Mouse (Mus musculus) lung, postnatal 0 days (tissue): ENCODE measurements around the gene Nfkbia. TPM values are rescaled to one million over a fixed set of nuclear protein-coding genes. Genes with fewer than 3 reads are reported as not detected.

ENCODE experiments used
- ATAC-seq: fragments of 200-750 bp; cut with Nextera tagmentation; 2 replicates; pipeline ENCODE4 v1.8.0; 2017; ENCODE audit warnings: moderate library complexity
- DNase-seq: peaks from one replicate; pipeline ENCODE4 v3.0.0-alpha.2; 2016; ENCODE audit warnings: low spot score
- H3K27ac ChIP-seq: fragments of 300-500 bp; sonication (generic); 2 replicates; pipeline ENCODE4 v1.5.1; 2014; ENCODE audit warnings: antibody characterized with exemption, mild to moderate bottlenecking, low read length, mixed read lengths
- H3K27me3 ChIP-seq: fragments of 300-500 bp; sonication (generic); replicated peaks from 2 replicates; pipeline ENCODE4 v1.6.1; 2014; ENCODE audit warnings: low read length, mixed read lengths; ENCODE audit not compliant: insufficient read depth
- H3K36me3 ChIP-seq: fragments of 300-500 bp; sonication (generic); 2 replicates; pipeline ENCODE4 v1.6.1; 2014; ENCODE audit warnings: low read length, mixed read lengths; ENCODE audit not compliant: insufficient read depth
- H3K4me1 ChIP-seq: fragments of 300-500 bp; sonication (generic); 2 replicates; pipeline ENCODE4 v1.6.1; 2014; ENCODE audit warnings: antibody characterized with exemption, low read depth, low read length, mixed read lengths; ENCODE audit not compliant: insufficient read depth
- H3K4me2 ChIP-seq: fragments of 300-500 bp; sonication (generic); replicated peaks from 2 replicates; pipeline ENCODE4 v1.6.1; 2014; ENCODE audit warnings: low read depth, mild to moderate bottlenecking, low read length, moderate library complexity, mixed read lengths
- H3K4me3 ChIP-seq: fragments of 300-500 bp; sonication (generic); 2 replicates; pipeline ENCODE4 v1.5.1; 2014; ENCODE audit warnings: low read depth, low read length
- H3K9ac ChIP-seq: fragments of 300-500 bp; sonication (generic); replicated peaks from 2 replicates; pipeline ENCODE4 v1.6.1; 2014; ENCODE audit warnings: low read depth, mild to moderate bottlenecking
- H3K9me3 ChIP-seq: fragments of 300-500 bp; sonication (generic); 2 replicates; pipeline ENCODE4 v1.6.1; 2016; ENCODE audit warnings: low read length, mixed read lengths
- CTCF ChIP-seq: IDR thresholded peaks from 2 replicates; pipeline ENCODE4 v1.5.1; 2016; ENCODE audit warnings: antibody characterized with exemption, mild to moderate bottlenecking
- EP300 ChIP-seq: IDR thresholded peaks from 2 replicates; pipeline ENCODE4 v1.6.1; 2016; ENCODE audit warnings: antibody characterized with exemption, mild to moderate bottlenecking, control low read depth
- WGBS: fragments of 180-500 bp; shearing (Covaris S2); extraction: QIAGEN DNeasy Blood & Tissue Kit; methylation state at CpG from one replicate; pipeline ENCODE4 v1.1.7; 2014; 5-methylcytosine and 5-hydroxymethylcytosine counted together
- polyA plus RNA-seq: library from polyadenylated mRNA; unstranded; fragments of >200 nt; fragmentation: Nextera tagmentation; extraction: Ambion mirVana; gene quantifications from 2 replicates; pipeline ENCODE4 v1.2.1, GENCODE M21; 2015

Nfkbia gene
- polyA plus RNA-seq, 1 experiment from 2014 or later = 184 TPM

- peak; percentile 60 for DNase-seq
- H3K9me3 ChIP-seq = no peaks in the 10 kb centered on the region
- peak overlapping the region; percentile 99 for H3K27ac ChIP-seq
- peaks cover 22% of the 10 kb centered on the region for H3K4me1 ChIP-seq
- peak overlapping the region; percentile 99 for H3K4me3 ChIP-seq
- peak; percentile 5; the same call in 1 of the 2 replicates for TF ChIP-seq EP300
- no peak for TF ChIP-seq CTCF
- H3K4me2 ChIP-seq = peak overlapping the region; percentile 79
- no peak for ATAC-seq
- H3K27me3 ChIP-seq = no peaks in the 10 kb centered on the region
- peak overlapping the region; percentile 72 for H3K9ac ChIP-seq
- WGBS = 45% methylated on average over 13 of the region's 13 CpGs
- peaks cover 36% of the 10 kb centered on the region for H3K36me3 ChIP-seq
These were observed 1.6 kb downstream of the Nfkbia start for GRCm38 (mm10) chr12:55490722-55491449.

- Histone ChIP-seq H3K4me1 (peaks cover 17% of the 10 kb centered on the region), H3K27me3 (no peaks in the 10 kb centered on the region), H3K4me3 (peak overlapping the region; percentile 99), H3K9ac (peak overlapping the region; percentile 72), H3K9me3 (no peaks in the 10 kb centered on the region), H3K4me2 (peak overlapping the region; percentile 79), H3K27ac (peak overlapping the region; percentile 99), H3K36me3 (peaks cover 36% of the 10 kb centered on the region)
- no peak for TF ChIP-seq EP300
- TF ChIP-seq CTCF = no peak
- DNase-seq (no peak), ATAC-seq (no peak)
- 68% methylated on average over 14 of the region's 14 CpGs for WGBS
These were observed 2.3 kb downstream of the Nfkbia start for GRCm38 (mm10) chr12:55489986-55490721.

- 59% methylated on average over 13 of the region's 13 CpGs for WGBS
- DNase-seq (peak; percentile 83), ATAC-seq (no peak)
- no peaks in the 10 kb centered on the region for H3K9me3 ChIP-seq
- peaks cover 17% of the 10 kb centered on the region for H3K4me1 ChIP-seq
- H3K27me3 ChIP-seq = no peaks in the 10 kb centered on the region
- TF ChIP-seq EP300 = peak; percentile 84
- no peak for TF ChIP-seq CTCF
- H3K4me2 ChIP-seq = peak overlapping the region; percentile 79
- peaks cover 36% of the 10 kb centered on the region for H3K36me3 ChIP-seq
- peak overlapping the region; percentile 99; the same call in 1 of the 2 replicates for H3K4me3 ChIP-seq
- peak overlapping the region; percentile 73 for H3K27ac ChIP-seq
- no peak overlapping the region for H3K9ac ChIP-seq
These were observed 3.6 kb downstream of the Nfkbia start for GRCm38 (mm10) chr12:55488661-55489447.

- no peak overlapping the region for H3K4me3 ChIP-seq
- ATAC-seq (no peak), DNase-seq (no peak)
- WGBS = 91% methylated on average over 7 of the region's 7 CpGs
- peak overlapping the region; percentile 73 for H3K27ac ChIP-seq
- no peaks in the 10 kb centered on the region for H3K9me3 ChIP-seq
- H3K36me3 ChIP-seq = peaks cover 36% of the 10 kb centered on the region
- peaks cover 11% of the 10 kb centered on the region for H3K4me1 ChIP-seq
- H3K9ac ChIP-seq = no peak overlapping the region
- TF ChIP-seq CTCF (no peak), EP300 (no peak)
- no peaks in the 10 kb centered on the region for H3K27me3 ChIP-seq
- no peak overlapping the region for H3K4me2 ChIP-seq
These were observed 4.4 kb downstream of the Nfkbia start for GRCm38 (mm10) chr12:55487843-55488660.

GRCm38 (mm10) chr12:55486923-55487674 is 5.3 kb downstream of the Nfkbia start:
- H3K4me3 ChIP-seq = no peak overlapping the region
- peaks cover 36% of the 10 kb centered on the region for H3K36me3 ChIP-seq
- DNase-seq (peak; percentile 40), ATAC-seq (no peak)
- H3K27me3 ChIP-seq = no peaks in the 10 kb centered on the region
- H3K9me3 ChIP-seq = no peaks in the 10 kb centered on the region
- no peak overlapping the region for H3K4me2 ChIP-seq
- peak overlapping the region; percentile 44 for H3K27ac ChIP-seq
- no peak overlapping the region for H3K9ac ChIP-seq
- no peak for TF ChIP-seq CTCF
- TF ChIP-seq EP300 = peak; percentile 42
- 55% methylated on average over 18 of the region's 18 CpGs for whole genome bisulfite sequencing
- H3K4me1 ChIP-seq = peaks cover 9% of the 10 kb centered on the region; the same call in 1 of the 2 replicates
